Mouse (Mus musculus): ENCODE data around the gene Srp54c. TPM values are rescaled to one million over a fixed set of nuclear protein-coding genes. Genes with fewer than 3 reads are reported as not detected.
"Not testable (repeated sequence)": the region's sequence is repeated elsewhere in the genome, so short reads cannot be mapped to it uniquely, and the experiment has no call there.

The Srp54c gene
- polyA plus RNA-seq, 1 experiment, result 15.9 TPM

DNA sequence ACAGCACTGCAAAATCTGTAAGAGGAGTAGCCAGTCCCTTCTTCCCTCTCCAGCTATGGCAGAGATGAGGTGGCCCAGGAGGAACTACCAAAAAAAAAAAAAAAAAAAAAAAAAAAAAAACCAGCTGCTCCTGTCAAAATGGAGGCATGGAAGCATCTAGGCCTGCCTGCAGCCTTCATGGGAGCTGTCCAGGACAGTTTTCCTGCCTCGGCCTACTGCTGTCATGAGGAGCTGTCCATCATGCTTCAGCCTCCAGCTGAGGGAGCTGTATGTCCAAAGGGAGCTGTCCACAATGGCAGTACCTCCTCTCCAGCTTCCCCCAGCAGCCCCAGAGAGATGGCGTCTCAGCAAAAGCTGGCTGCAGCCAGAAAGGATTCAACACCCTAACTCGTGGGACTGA, 42.3 kb downstream of the Srp54c start:
- Histone ChIP-seq H3K4me3 (replicated peaks; ENCODE audit: control insufficient read depth, low read depth, low read length) (no peak overlapping the region), H3K27ac (ENCODE audit: control insufficient read depth, insufficient read depth, low read depth, low read length, poor library complexity) (no peak overlapping the region), H3K4me1 (ENCODE audit: control insufficient read depth, insufficient read depth, low read length) (no peaks in the 10 kb centered on the region)
- WGBS, result 79% methylated on average over 3 of the region's 3 CpGs
- no peak for TF ChIP-seq POLR2A (IDR thresholded peaks at IDR 0.05; ENCODE audit: borderline replicate concordance, control insufficient read depth, low read depth, low read length)
- no peak for TF ChIP-seq CTCF (IDR thresholded peaks at IDR 0.05; ENCODE audit: control insufficient read depth, insufficient read depth, low read length)

DNA sequence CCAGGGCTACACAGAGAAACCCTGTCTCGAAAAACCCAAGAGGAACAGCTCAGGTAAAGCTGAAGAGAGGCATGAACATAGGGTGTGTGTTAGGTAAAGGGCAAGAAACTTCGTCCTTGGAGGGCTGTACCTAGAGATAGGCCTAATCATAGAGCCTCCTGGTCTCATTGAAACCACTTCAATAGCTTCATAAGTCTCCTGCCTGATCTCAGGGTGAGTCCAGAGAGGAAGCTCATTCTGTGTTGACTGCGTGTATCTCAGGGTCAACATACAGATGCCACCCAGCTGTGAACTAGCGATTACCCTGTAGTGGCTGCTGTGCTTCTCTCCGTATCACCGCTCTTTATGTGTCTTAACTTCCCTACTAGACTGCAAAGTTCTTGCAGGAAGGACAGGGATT, 47.6 kb downstream of the Srp54c start:
- H3K4me1 ChIP-seq (ENCODE audit: control insufficient read depth, insufficient read depth, low read length); H3K27ac ChIP-seq (ENCODE audit: control insufficient read depth, insufficient read depth, low read depth, low read length, poor library complexity); H3K4me3 ChIP-seq (replicated peaks; ENCODE audit: control insufficient read depth, low read depth, low read length): not testable (repeated sequence)
- WGBS, result 78% methylated on average over 3 of the region's 6 CpGs

DNA sequence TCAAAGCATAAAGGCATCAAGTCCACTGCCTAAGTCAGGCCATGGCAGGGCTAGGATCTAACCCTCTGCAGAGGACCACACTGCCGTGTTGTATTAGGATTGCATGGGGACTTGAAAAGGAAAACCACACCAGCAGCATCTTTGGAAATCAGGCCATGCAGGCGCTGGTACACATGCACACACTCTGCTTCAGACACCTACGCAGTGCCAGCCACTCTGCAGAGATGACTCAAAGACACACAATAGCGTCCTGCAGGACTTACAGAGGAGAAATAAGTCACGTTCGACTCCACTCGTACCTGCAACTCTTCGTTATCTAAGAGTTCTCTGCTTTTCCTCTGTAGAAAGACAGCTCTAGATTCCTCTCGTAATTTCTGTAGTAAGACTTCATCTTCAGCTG, 68.1 kb downstream of the Srp54c start:
- no peak for TF ChIP-seq CTCF (IDR thresholded peaks at IDR 0.05; ENCODE audit: control insufficient read depth, insufficient read depth, low read length)
- TF ChIP-seq POLR2A (IDR thresholded peaks at IDR 0.05; ENCODE audit: borderline replicate concordance, control insufficient read depth, low read depth, low read length), result no peak
- WGBS, result 93% methylated on average over 9 of the region's 9 CpGs
- Histone ChIP-seq H3K4me3 (replicated peaks; ENCODE audit: control insufficient read depth, low read depth, low read length) (no peak overlapping the region), H3K27ac (ENCODE audit: control insufficient read depth, insufficient read depth, low read depth, low read length, poor library complexity) (no peak overlapping the region), H3K4me1 (ENCODE audit: control insufficient read depth, insufficient read depth, low read length) (no peaks in the 10 kb centered on the region; the same call in 1 of the 2 replicates)

DNA sequence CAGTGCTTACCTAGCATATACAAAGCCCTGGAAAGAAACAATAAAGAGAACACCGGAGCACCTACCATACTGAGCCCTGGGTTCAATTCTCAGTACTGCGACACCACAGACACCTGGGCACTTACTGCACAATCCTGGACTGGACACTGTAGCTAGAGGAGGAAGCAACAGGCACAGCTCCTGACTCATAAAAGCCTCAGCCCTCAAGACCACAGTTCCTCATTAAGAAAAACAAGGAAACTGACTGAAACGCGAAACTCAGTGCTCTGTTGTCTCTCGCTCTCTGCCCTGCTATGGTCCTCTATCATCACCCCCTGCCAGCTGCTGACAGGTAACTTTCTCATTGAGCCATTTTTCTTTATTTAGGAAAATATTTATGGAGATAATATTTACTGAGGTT, 69.4 kb downstream of the Srp54c start, which contains the start of gene 1110008L16Rik:
TSS of gene 1110008L16Rik (plus strand) at position 242 of the 400 bp plus-strand sequence.
- H3K27ac ChIP-seq (ENCODE audit: control insufficient read depth, insufficient read depth, low read depth, low read length, poor library complexity), result no peak within 1 kb of the TSS
- 33% methylated on average over 5 of the region's 5 CpGs for WGBS

DNA sequence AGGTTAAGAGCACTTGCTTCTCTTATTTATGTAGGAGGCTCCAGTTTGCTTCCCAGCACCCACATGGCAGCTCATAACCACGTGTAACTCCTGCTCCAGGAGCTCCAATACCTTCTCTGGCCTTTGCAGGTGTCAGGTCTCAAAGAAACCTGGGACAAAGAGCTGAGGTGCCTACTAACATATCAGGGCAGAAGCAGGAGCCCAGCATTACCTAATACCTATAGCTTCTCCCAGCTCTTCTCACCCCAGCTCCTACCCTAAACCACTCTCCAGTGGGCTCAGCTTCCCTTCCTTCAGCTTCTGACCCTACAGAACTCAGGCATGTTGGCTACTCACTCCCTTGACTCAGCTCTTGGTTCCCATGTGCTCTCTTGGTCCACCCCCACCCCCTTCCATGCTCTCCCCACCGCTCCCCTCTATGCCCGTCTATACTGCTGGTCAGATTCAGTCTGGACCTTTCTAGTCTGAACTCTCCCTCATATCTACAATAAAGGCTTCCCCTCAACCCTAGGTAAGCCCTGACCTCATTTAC, 70.9 kb downstream of the Srp54c start:
- H3K4me1 ChIP-seq (ENCODE audit: control insufficient read depth, insufficient read depth, low read length), result no peaks in the 10 kb centered on the region; the same call in 1 of the 2 replicates
- no peak overlapping the region for H3K27ac ChIP-seq (ENCODE audit: control insufficient read depth, insufficient read depth, low read depth, low read length, poor library complexity)
- no peak for TF ChIP-seq CTCF (IDR thresholded peaks at IDR 0.05; ENCODE audit: control insufficient read depth, insufficient read depth, low read length)
- TF ChIP-seq POLR2A (IDR thresholded peaks at IDR 0.05; ENCODE audit: borderline replicate concordance, control insufficient read depth, low read depth, low read length), result no peak
- 57% methylated on average over 3 of the region's 3 CpGs for WGBS
- H3K4me3 ChIP-seq (replicated peaks; ENCODE audit: control insufficient read depth, low read depth, low read length), result no peak overlapping the region

More for the DNA sequence above, 69.4 kb downstream of the Srp54c start, which contains the start of gene 1110008L16Rik:
- no peak within 1 kb of the TSS for H3K4me3 ChIP-seq (replicated peaks; ENCODE audit: control insufficient read depth, low read depth, low read length)
- TF ChIP-seq CTCF (IDR thresholded peaks at IDR 0.05; ENCODE audit: control insufficient read depth, insufficient read depth, low read length) (no peak), POLR2A (IDR thresholded peaks at IDR 0.05; ENCODE audit: borderline replicate concordance, control insufficient read depth, low read depth, low read length) (no peak)
- H3K4me1 ChIP-seq (ENCODE audit: control insufficient read depth, insufficient read depth, low read length), result no peaks in the 10 kb centered on the region; the same call in 1 of the 2 replicates

DNA sequence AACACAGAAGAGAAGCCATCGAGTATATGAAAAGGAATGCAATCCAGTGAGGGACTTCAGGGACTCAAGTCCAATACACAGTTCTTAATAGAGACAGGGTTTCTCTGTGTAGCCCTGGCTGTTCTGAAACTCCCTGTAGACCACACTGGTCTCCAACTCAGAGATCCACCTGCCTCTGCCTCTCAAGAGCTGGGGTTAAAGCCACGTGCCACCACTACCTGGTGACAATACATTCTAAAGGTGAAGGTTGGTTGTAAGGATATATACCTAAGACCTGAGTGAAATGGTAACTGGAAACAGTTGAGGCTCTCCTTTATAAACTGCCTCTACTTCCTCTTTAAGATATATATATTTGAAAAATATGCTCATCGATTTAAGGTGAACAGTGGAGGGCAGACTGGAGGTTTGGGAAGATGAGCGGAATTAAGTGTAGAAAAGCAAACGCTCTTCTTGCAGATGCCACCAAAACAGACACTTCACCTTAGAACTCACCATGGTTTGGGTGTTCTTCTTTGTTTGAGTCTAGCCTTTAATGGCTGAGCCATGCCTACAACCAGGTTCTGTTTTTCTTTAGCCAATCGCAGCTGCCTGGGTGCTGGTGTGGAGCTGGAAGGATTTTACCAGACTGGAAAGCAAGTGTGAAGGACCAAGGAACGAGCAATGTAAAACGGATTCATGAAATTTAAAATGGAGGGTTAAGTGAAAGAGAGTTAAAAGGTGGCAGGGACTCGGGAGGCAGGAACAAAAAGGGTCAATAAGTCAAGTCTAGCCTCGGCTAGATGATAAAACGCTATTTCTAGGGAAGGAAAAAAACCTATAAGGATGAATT, 71.7 kb downstream of the Srp54c start:
- TF ChIP-seq POLR2A (IDR thresholded peaks at IDR 0.05; ENCODE audit: borderline replicate concordance, control insufficient read depth, low read depth, low read length) (no peak), CTCF (IDR thresholded peaks at IDR 0.05; ENCODE audit: control insufficient read depth, insufficient read depth, low read length) (no peak)
- Histone ChIP-seq H3K4me1 (ENCODE audit: control insufficient read depth, insufficient read depth, low read length) (no peaks in the 10 kb centered on the region; the same call in 1 of the 2 replicates), H3K27ac (ENCODE audit: control insufficient read depth, insufficient read depth, low read depth, low read length, poor library complexity) (peak overlapping the region; percentile 99; the same call in 1 of the 2 replicates), H3K4me3 (replicated peaks; ENCODE audit: control insufficient read depth, low read depth, low read length) (peak overlapping the region; percentile 66)
- 13% methylated on average over 11 of the region's 11 CpGs for WGBS

DNA sequence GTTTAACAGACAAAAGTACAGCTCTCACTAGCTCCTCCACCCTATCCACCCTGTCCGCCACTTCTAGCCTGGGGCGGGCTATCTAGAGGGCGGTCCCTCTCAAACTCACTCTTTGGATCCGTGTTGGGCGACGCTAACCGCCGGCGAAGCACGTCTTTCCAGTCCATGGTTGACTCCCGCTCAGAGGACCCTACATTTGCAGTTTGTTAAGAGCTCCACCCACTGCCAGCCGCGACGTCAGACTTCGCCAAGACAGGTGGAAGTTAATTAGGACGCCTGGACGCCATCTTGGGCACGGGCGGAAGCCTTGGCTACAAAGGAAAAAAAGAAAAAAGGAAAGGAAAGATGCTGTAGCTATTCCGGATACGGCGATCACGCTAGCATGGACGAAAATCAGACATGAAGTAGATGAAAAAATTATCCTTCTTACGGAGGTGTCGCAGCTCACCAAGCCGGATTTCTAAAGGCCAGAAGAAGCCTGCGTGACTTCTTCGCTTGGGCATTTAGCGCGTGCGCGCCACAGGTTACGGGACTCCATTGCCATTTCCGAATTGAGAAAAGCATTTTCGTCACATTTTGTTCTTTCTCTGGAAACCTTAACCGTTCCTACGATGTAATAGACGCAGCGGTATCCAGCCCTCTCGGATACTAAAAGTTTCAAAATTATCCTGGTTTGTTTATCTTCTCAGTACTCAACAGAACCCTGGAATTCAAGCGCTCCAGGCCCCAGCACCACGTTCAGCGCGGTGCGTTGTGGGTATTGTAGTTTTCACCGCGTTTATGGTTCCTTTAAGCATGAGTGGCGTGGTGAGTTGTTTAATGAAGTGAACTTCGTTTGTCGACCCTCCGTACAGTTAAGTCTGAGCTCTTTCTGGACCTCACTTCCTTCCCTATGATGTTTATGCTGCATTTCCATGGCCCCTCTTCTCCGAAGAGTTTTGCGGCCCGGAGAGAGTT, 72.8 kb downstream of the Srp54c start, which contains the start of gene Ppp2r3c:
TSS of gene Ppp2r3c (minus strand) at position 514 of the 957 bp plus-strand sequence.
- Histone ChIP-seq H3K4me1 (ENCODE audit: control insufficient read depth, insufficient read depth, low read length) (no peaks in the 10 kb centered on the region; the same call in 1 of the 2 replicates), H3K27ac (ENCODE audit: control insufficient read depth, insufficient read depth, low read depth, low read length, poor library complexity) (peak within 1 kb of the TSS; percentile 99), H3K4me3 (replicated peaks; ENCODE audit: control insufficient read depth, low read depth, low read length) (peak within 1 kb of the TSS; percentile 94)
- under 1% methylated on average over 55 of the region's 55 CpGs for WGBS
- TF ChIP-seq CTCF (IDR thresholded peaks at IDR 0.05; ENCODE audit: control insufficient read depth, insufficient read depth, low read length) (no peak), POLR2A (IDR thresholded peaks at IDR 0.05; ENCODE audit: borderline replicate concordance, control insufficient read depth, low read depth, low read length) (peak; percentile 83)
